Mouse (Mus musculus): ENCODE measurements around the gene Rnase11.

- TF ChIP-seq CTCF (IDR thresholded peaks at IDR 0.05; ENCODE audit: control insufficient read depth, insufficient read depth, low read length) (no peak), POLR2A (IDR thresholded peaks at IDR 0.05; ENCODE audit: borderline replicate concordance, control insufficient read depth, low read depth, low read length) (no peak)
Measured at GRCm38 (mm10) chr14:51082599-51083581, 32.9 kb upstream of the Rnase11 start.

Measured in bone marrow, adult 2 months (tissue).